Mouse (Mus musculus) MEL (cell line): ENCODE data around the gene Wnt10a. TPM values are rescaled to one million over a fixed set of nuclear protein-coding genes. Genes with fewer than 3 reads are reported as not detected.

Source experiments
- DNase-seq: peaks from one replicate; pipeline ENCODE4 v3.0.0; 2011; ENCODE audit warnings: low read depth, low spot score
- H3K27ac ChIP-seq: 2 replicates; pipeline ENCODE4 v1.5.1; 2012; ENCODE audit warnings: low read depth, mild to moderate bottlenecking, control low read depth, low read length, moderate library complexity; ENCODE audit not compliant: control insufficient read depth
- H3K27me3 ChIP-seq, 2 experiments: fragments of 150-350 bp in 1 of 2; sonication (generic) in 1 of 2; 2 replicates each; pipeline ENCODE4 v1.6.1; 2012; ENCODE audit warnings: low read length in 2 of 2, mild to moderate bottlenecking in 2 of 2, improper control_type of control experiment in 1 of 2, moderate library complexity in 1 of 2; ENCODE audit not compliant: insufficient read depth in 2 of 2, control insufficient read depth in 1 of 2
- H3K36me3 ChIP-seq, 2 experiments: 2 replicates each; pipeline ENCODE4 v1.6.1; 2012 to 2014; ENCODE audit warnings: low read length in 2 of 2, improper control_type of control experiment in 1 of 2, inconsistent platforms in 1 of 2, mild to moderate bottlenecking in 1 of 2; ENCODE audit not compliant: insufficient read depth in 2 of 2, control insufficient read depth in 1 of 2
- H3K4me1 ChIP-seq, 2 experiments: fragments of 150-350 bp in 1 of 2; sonication (generic) in 1 of 2; 2 replicates each; pipeline ENCODE4 v1.6.1; 2012; ENCODE audit warnings: low read length in 2 of 2, improper control_type of control experiment in 1 of 2, mild to moderate bottlenecking in 1 of 2; ENCODE audit not compliant: insufficient read depth in 2 of 2, control insufficient read depth in 1 of 2
- H3K4me3 ChIP-seq, 2 experiments: fragments of 150-350 bp in 1 of 2; sonication (generic) in 1 of 2; 2 replicates each; pipeline ENCODE4 v1.5.1; 2012; ENCODE audit warnings: low read depth in 2 of 2, low read length in 2 of 2, mild to moderate bottlenecking in 2 of 2, moderate library complexity in 2 of 2, control low read depth in 1 of 2, improper control_type of control experiment in 1 of 2; ENCODE audit not compliant: control insufficient read depth in 1 of 2, insufficient read depth in 1 of 2
- H3K79me2 ChIP-seq: 2 replicates; pipeline ENCODE4 v1.6.1; 2012; ENCODE audit warnings: mild to moderate bottlenecking, low read length, moderate library complexity; ENCODE audit not compliant: control insufficient read depth, poor library complexity, insufficient read depth
- H3K9ac ChIP-seq: 2 replicates; pipeline ENCODE4 v1.6.1; 2012; ENCODE audit warnings: low read depth, mild to moderate bottlenecking, control low read depth, low read length, moderate library complexity; ENCODE audit not compliant: control insufficient read depth, poor library complexity, severe bottlenecking
- H3K9me3 ChIP-seq: fragments of 150-350 bp; sonication (generic); replicated peaks from 2 replicates; pipeline ENCODE4 v1.6.1; 2012; ENCODE audit warnings: mild to moderate bottlenecking, low read length, improper control_type of control experiment, moderate library complexity; ENCODE audit not compliant: insufficient read depth
- CHD2 ChIP-seq: IDR thresholded peaks from 2 replicates; pipeline ENCODE4 v1.6.1; 2011; ENCODE audit warnings: low read length, improper control_type of control experiment
- CTCF ChIP-seq, 3 experiments: IDR thresholded peaks in 2 of 3; conservative IDR thresholded peaks in 1 of 3; 2 replicates each; pipeline ENCODE4 v1.5.1; 2011 to 2012; ENCODE audit warnings: low read length in 3 of 3, low read depth in 2 of 3, mild to moderate bottlenecking in 2 of 3, improper control_type of control experiment in 1 of 3, inconsistent platforms in 1 of 3, mixed read lengths in 1 of 3, moderate library complexity in 1 of 3; ENCODE audit not compliant: control insufficient read depth in 1 of 3, insufficient read depth in 1 of 3, poor library complexity in 1 of 3, severe bottlenecking in 1 of 3
- E2F4 ChIP-seq: IDR thresholded peaks from 2 replicates; pipeline ENCODE4 v1.6.1; 2011; ENCODE audit warnings: low read depth, low read length, improper control_type of control experiment, borderline replicate concordance
- ELF1 ChIP-seq: IDR thresholded peaks from 2 replicates; pipeline ENCODE4 v1.6.1; 2014; ENCODE audit warnings: low read depth, mild to moderate bottlenecking, inconsistent platforms, low read length, improper control_type of control experiment, moderate library complexity
- EP300 ChIP-seq, 2 experiments: IDR thresholded peaks; 2 replicates each; pipeline ENCODE4 v1.6.1; 2011; ENCODE audit warnings: improper control_type of control experiment in 2 of 2, low read length in 2 of 2, low read depth in 1 of 2, mild to moderate bottlenecking in 1 of 2
- GATA1 ChIP-seq: IDR thresholded peaks from 2 replicates; pipeline ENCODE4 v1.6.1; 2011; ENCODE audit warnings: low read depth, low read length, improper control_type of control experiment
- HCFC1 ChIP-seq: IDR thresholded peaks from 2 replicates; pipeline ENCODE4 v1.6.1; 2012; ENCODE audit warnings: low read depth, mild to moderate bottlenecking, inconsistent platforms, low read length, improper control_type of control experiment, moderate library complexity
- JUND ChIP-seq: IDR thresholded peaks from 2 replicates; pipeline ENCODE4 v1.6.1; 2011; ENCODE audit warnings: low read depth, mild to moderate bottlenecking, improper control_type of control experiment, low read length
- KAT2A ChIP-seq: conservative IDR thresholded peaks from 2 replicates; pipeline ENCODE4 v1.6.1; 2012; ENCODE audit warnings: low read depth, low read length, improper control_type of control experiment, inconsistent platforms
- MAFK ChIP-seq: IDR thresholded peaks from 2 replicates; pipeline ENCODE4 v1.6.1; 2011; ENCODE audit warnings: low read depth, mild to moderate bottlenecking, low read length, improper control_type of control experiment, borderline replicate concordance
- MAX ChIP-seq: IDR thresholded peaks from 2 replicates; pipeline ENCODE4 v1.6.1; 2011; ENCODE audit warnings: low read length, improper control_type of control experiment
- MXI1 ChIP-seq: IDR thresholded peaks from 2 replicates; pipeline ENCODE4 v1.6.1; 2011; ENCODE audit warnings: mild to moderate bottlenecking, low read depth, low read length, improper control_type of control experiment
- MYB ChIP-seq: IDR thresholded peaks from 2 replicates; pipeline ENCODE4 v1.6.1; 2011; ENCODE audit warnings: mild to moderate bottlenecking, low read depth, low read length, improper control_type of control experiment
- MYC ChIP-seq: IDR thresholded peaks from 2 replicates; pipeline ENCODE4 v1.6.1; 2011; ENCODE audit warnings: low read depth, mild to moderate bottlenecking, low read length, improper control_type of control experiment, moderate library complexity
- NRF1 ChIP-seq: IDR thresholded peaks from 2 replicates; pipeline ENCODE4 v1.6.1; 2014; ENCODE audit warnings: low read depth, mild to moderate bottlenecking, inconsistent platforms, low read length, improper control_type of control experiment, moderate library complexity; ENCODE audit not compliant: poor library complexity, insufficient read depth, severe bottlenecking
- POLR2AphosphoS2 ChIP-seq: IDR thresholded peaks from 2 replicates; pipeline ENCODE4 v1.6.1; 2011; ENCODE audit warnings: low read length, improper control_type of control experiment
- POLR2AphosphoS5 ChIP-seq: IDR thresholded peaks from 2 replicates; pipeline ENCODE4 v1.6.1; 2012; ENCODE audit warnings: low read depth, borderline replicate concordance, mild to moderate bottlenecking, inconsistent platforms, low read length, moderate library complexity, mixed read lengths
- RCOR1 ChIP-seq: IDR thresholded peaks from 2 replicates; pipeline ENCODE4 v1.6.1; 2012; ENCODE audit warnings: low read depth, mild to moderate bottlenecking, inconsistent platforms, low read length, improper control_type of control experiment
- TAL1 ChIP-seq: IDR thresholded peaks from 2 replicates; pipeline ENCODE4 v1.6.1; 2012; ENCODE audit warnings: mild to moderate bottlenecking, inconsistent platforms, low read length, moderate library complexity, mixed read lengths
- TBP ChIP-seq: IDR thresholded peaks from 2 replicates; pipeline ENCODE4 v1.8.0; 2011; ENCODE audit warnings: low read depth, low read length, improper control_type of control experiment
- TCF12 ChIP-seq: IDR thresholded peaks from 2 replicates; pipeline ENCODE4 v1.6.1; 2014; ENCODE audit warnings: low read depth, mild to moderate bottlenecking, inconsistent platforms, low read length, improper control_type of control experiment, moderate library complexity
- UBTF ChIP-seq: IDR thresholded peaks from 2 replicates; pipeline ENCODE4 v1.6.1; 2012; ENCODE audit warnings: low read depth, mild to moderate bottlenecking, inconsistent platforms, low read length, improper control_type of control experiment, moderate library complexity, borderline replicate concordance; ENCODE audit not compliant: insufficient read depth
- USF2 ChIP-seq, 2 experiments: IDR thresholded peaks; 2 replicates each; pipeline ENCODE4 v1.6.1; 2011 to 2012; ENCODE audit warnings: improper control_type of control experiment in 2 of 2, low read length in 2 of 2, borderline replicate concordance in 1 of 2, inconsistent platforms in 1 of 2, low read depth in 1 of 2, mild to moderate bottlenecking in 1 of 2; ENCODE audit not compliant: insufficient read depth in 1 of 2
- ZC3H11A ChIP-seq: IDR thresholded peaks from 2 replicates; pipeline ENCODE4 v1.6.1; 2012; ENCODE audit warnings: low read depth, mild to moderate bottlenecking, inconsistent platforms, low read length, improper control_type of control experiment
- ZKSCAN1 ChIP-seq: IDR thresholded peaks from 2 replicates; pipeline ENCODE4 v1.6.1; 2012; ENCODE audit warnings: low read depth, mild to moderate bottlenecking, inconsistent platforms, low read length, improper control_type of control experiment, moderate library complexity
- ZMIZ1 ChIP-seq: IDR thresholded peaks from 2 replicates; pipeline ENCODE4 v1.6.1; 2012; ENCODE audit warnings: low read depth, mild to moderate bottlenecking, inconsistent platforms, low read length, improper control_type of control experiment, moderate library complexity
- polyA plus RNA-seq, 2 experiments: library from polyadenylated mRNA; stranded (reverse) in 1 of 2; unstranded in 1 of 2; fragments of >175 nt in 1 of 2; fragments of >200 nt in 1 of 2; gene quantifications; 2 replicates each; pipeline versions ENCODE4 v1.2.1 to v1.2.4; 2012; ENCODE audit warnings: low replicate concordance in 2 of 2, low read depth in 1 of 2; ENCODE audit not compliant: insufficient read length in 2 of 2, insufficient read depth in 1 of 2, missing spikeins in 1 of 2
- total RNA-seq: library from RNA; depleted of rRNA; stranded (reverse); fragments of 300-350 nt; gene quantifications from 2 replicates; pipeline ENCODE4 v1.2.3, GENCODE M21; 2012

Gene Wnt10a
- total and polyA plus RNA-seq, 3 experiments, result not detected

DNA sequence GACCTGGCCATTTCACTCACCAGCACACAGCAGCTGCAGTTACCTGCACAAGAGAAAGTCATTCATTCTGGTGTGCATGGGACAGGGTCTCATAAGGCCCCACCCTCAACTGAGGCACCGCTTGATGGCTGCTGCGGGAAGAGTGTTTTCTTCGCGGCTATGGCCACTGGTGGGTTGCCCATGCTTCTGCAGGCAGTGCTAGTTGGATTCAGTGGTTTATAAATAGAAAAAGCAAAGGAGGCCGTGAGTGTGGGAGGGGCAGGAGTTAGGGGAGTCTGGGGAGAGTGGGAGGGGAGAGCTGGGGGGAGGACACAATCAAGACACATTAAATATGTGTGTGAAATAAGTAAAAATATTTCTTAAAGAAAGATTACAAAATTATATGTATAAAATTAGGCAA lies 51.8 kb downstream of the Wnt10a start:
- no peak for DNase-seq
- Histone ChIP-seq H3K27me3 (no peaks in the 10 kb centered on the region), H3K27ac (no peak overlapping the region), H3K4me3 (no peak overlapping the region), H3K9me3 (no peaks in the 10 kb centered on the region), H3K4me1 (no peaks in the 10 kb centered on the region), H3K79me2 (no peaks in the 10 kb centered on the region), H3K36me3 (no peaks in the 10 kb centered on the region), H3K9ac (no peak overlapping the region)
- TF ChIP-seq UBTF (no peak), EP300 (IDR thresholded peaks at IDR 0.05; ENCODE audit: low read depth in 1 of 2, low read length in 2 of 2) (no peak), CHD2 (no peak), MAX (no peak), ZKSCAN1 (no peak), JUND (no peak), E2F4 (no peak), RCOR1 (no peak), POLR2AphosphoS2 (no peak), ZC3H11A (no peak), MAFK (no peak), POLR2AphosphoS5 (no peak), GATA1 (no peak), KAT2A (no peak), NRF1 (no peak), MYC (no peak), HCFC1 (no peak), TAL1 (no peak), TCF12 (no peak), USF2 (IDR thresholded peaks at IDR 0.05; ENCODE audit: borderline replicate concordance in 1 of 2, insufficient read depth in 1 of 2, low read depth in 1 of 2, low read length in 2 of 2) (no peak)

DNA sequence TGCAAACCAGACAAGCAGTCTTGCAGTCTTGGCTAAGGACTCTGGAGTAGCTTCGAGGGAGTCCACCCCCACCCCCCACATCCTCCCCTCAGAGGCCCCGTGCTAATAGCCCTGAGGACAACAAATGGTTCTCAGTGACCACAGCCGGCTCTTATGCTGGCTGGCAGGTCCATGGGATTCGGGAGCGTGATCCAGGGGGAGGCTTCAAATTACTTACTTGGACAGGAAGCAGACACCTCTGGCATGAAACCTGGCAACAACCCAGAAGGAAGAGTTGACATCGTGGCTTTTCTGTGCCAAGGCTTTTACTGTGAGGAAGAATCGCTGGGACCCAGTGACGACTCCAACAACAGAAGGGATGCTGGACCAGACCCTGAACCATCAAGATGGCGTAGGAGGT lies 55.0 kb downstream of the Wnt10a start:
- DNase-seq, result no peak
- Histone ChIP-seq H3K4me1 (no peaks in the 10 kb centered on the region), H3K9ac (no peak overlapping the region), H3K9me3 (no peaks in the 10 kb centered on the region), H3K27me3 (no peaks in the 10 kb centered on the region; a peak in 1 of 4 replicates), H3K27ac (no peak overlapping the region), H3K4me3 (no peak overlapping the region), H3K79me2 (no peaks in the 10 kb centered on the region), H3K36me3 (no peaks in the 10 kb centered on the region)
- TF ChIP-seq MXI1 (no peak), TCF12 (no peak), ZMIZ1 (no peak), NRF1 (no peak), MAX (no peak), MYB (no peak), ELF1 (no peak), TBP (no peak), UBTF (no peak), CTCF (IDR thresholded peaks at IDR 0.05 in 2 of 3, conservative IDR thresholded peaks at IDR 0.05 in 1 of 3; ENCODE audit: control insufficient read depth in 1 of 3, insufficient read depth in 1 of 3, low read depth in 2 of 3, low read length in 3 of 3, poor library complexity in 1 of 3, severe bottlenecking in 1 of 3) (no peak)
